In genomic region chr9:42326688-42327440, GRCm38 (mm10) we compare ENCODE assay signal across 8 mouse cellular contexts.
DNase-seq lines count a peak whose midpoint lies in the region; TF ChIP-seq lines count a peak whose summit lies in the region.

No protein-coding gene starts in this region.

- H3K4me3 ChIP-seq in gastrocnemius, adult 2 months: no peak overlapping the region

- DNase-seq in gastrocnemius, adult 2 months: peak; percentile 40
- DNase-seq in gastrocnemius, postnatal 10 days: no peak
- DNase-seq in B cell, adult 2 months: peak; percentile 26 to 31
- peak; percentile 22 for DNase-seq in c-Kit-negative CD71-positive TER-119-positive erythroid progenitor cells, embryonic 14.5 days (ENCODE audit: low read depth, low spot score)
- DNase-seq in frontal cortex, postnatal 36 days (ENCODE audit: low spot score in 2 of 2): peak; percentile 29 to 57
- DNase-seq in layer of hippocampus, adult 9-10 months (ENCODE audit: low spot score): peak; percentile 64
- peak; percentile 25 for DNase-seq in neural tube, embryonic 10.5 days (ENCODE audit: extremely low spot score, low spot score)
- DNase-seq in testis, postnatal 14 days (ENCODE audit: low spot score): no peak

- peak; percentile 76 for TF ChIP-seq CTCF in gastrocnemius, adult 2 months (IDR thresholded peaks at IDR 0.05)

- H3K27ac ChIP-seq in gastrocnemius, adult 2 months: no peak overlapping the region

- intact Hi-C loops in gastrocnemius, adult 2 months (cut with DNase I): loop anchor here (2.0 to 10.0 kb wide), 4 partner anchors 70 to 618 kb away; partner anchors contain the start of genes Grik4 and Tecta

Comparison
In these comparisons a context has a peak if more than half of its experiments do, and no peak if none do; other contexts are left out.
1. DNase-seq: peak in gastrocnemius, adult 2 months (single experiment), B cell, adult 2 months (2 of 2), c-Kit-negative CD71-positive TER-119-positive erythroid progenitor cells, embryonic 14.5 days (single experiment), frontal cortex, postnatal 36 days (2 of 2), layer of hippocampus, adult 9-10 months (single experiment) and neural tube, embryonic 10.5 days (single experiment); none in gastrocnemius, postnatal 10 days (single experiment) and testis, postnatal 14 days (single experiment).